Mouse (Mus musculus): ENCODE results near the gene Thsd4. TPM values are rescaled to one million over a fixed set of nuclear protein-coding genes. Genes with fewer than 3 reads are reported as not detected.

Thsd4 gene
- total and polyA plus RNA-seq, 2 experiments from 2014 or later = 4.8 to 45.0 TPM

DNA sequence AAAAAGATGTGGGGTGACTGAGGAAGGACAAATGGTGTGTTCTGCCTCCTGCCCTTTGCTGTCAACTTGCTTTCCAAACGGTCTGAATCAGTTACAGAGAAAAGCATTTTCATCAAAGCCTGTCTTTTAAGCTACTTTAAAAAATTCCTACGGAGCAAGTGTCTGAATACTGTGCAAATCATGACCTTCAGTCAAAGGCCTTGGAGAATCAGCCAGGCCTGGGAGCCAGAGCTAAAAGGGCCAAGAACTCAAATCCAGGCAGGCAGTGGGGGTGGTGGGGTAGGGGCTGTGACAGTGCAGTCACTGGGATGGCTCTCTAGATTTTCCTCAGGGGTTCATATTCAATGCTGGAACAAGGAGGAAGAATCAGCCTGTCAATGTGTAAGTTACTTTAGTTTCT, 540.7 kb downstream of the Thsd4 start:
- WGBS = 70% methylated on average over 2 of the region's 2 CpGs
- Histone ChIP-seq H3K36me3 (replicated peaks; ENCODE audit: control insufficient read depth, insufficient read depth, low read length) (no peaks in the 10 kb centered on the region; the same call in 1 of the 2 replicates), H3K9ac (replicated peaks; ENCODE audit: low read depth, low read length) (no peak overlapping the region)

DNA sequence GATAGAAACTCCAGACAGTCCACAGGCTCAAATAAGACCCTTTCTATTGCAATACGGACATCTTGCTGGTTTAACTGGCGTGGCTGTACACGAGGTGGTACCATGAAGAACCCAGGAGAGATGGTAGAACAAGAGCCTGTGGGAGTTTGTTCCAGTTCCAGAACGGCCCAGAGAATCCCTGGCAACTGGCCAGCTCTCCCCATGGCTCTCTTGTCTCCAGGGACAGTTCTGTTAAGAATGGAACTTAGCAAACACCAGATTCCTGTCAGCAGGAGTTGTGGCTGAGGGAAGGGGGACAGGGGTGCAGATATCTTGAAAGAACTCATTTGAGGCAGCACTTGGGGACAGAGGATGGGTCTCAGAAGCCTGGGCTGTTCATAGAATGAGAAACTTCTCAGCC, 550.6 kb downstream of the Thsd4 start:
- 50% methylated on average over 4 of the region's 4 CpGs for WGBS
- ATAC-seq (ENCODE audit: insufficient read depth, low read depth) = no peak
- H3K9ac ChIP-seq (replicated peaks; ENCODE audit: low read depth, low read length) = no peak overlapping the region
- H3K27me3 ChIP-seq (ENCODE audit: control insufficient read depth, insufficient read depth, low read length) = no peaks in the 10 kb centered on the region
- no peak overlapping the region for H3K4me3 ChIP-seq (ENCODE audit: low read depth, low read length)
- H3K36me3 ChIP-seq (replicated peaks; ENCODE audit: control insufficient read depth, insufficient read depth, low read length) = no peaks in the 10 kb centered on the region
- H3K27ac ChIP-seq (ENCODE audit: low read depth) = no peak overlapping the region
- no peaks in the 10 kb centered on the region for H3K9me3 ChIP-seq (replicated peaks; ENCODE audit: control insufficient read depth, low read length)
- DNase-seq (ENCODE audit: low spot score) = no peak
- H3K4me2 ChIP-seq (ENCODE audit: low read depth, low read length) = no peak overlapping the region
- H3K4me1 ChIP-seq (ENCODE audit: control insufficient read depth, insufficient read depth) = no peaks in the 10 kb centered on the region
- TF ChIP-seq CTCF (IDR thresholded peaks at IDR 0.05; ENCODE audit: low read depth) (no peak), EP300 (IDR thresholded peaks at IDR 0.05; ENCODE audit: low read depth) (no peak)

More for the DNA sequence above, 540.7 kb downstream of the Thsd4 start:
- no peak for TF ChIP-seq CTCF (IDR thresholded peaks at IDR 0.05; ENCODE audit: low read depth)
- no peak for TF ChIP-seq EP300 (IDR thresholded peaks at IDR 0.05; ENCODE audit: low read depth)
- no peak for DNase-seq (ENCODE audit: low spot score)
- ATAC-seq (ENCODE audit: insufficient read depth, low read depth) = no peak
- no peaks in the 10 kb centered on the region for H3K9me3 ChIP-seq (replicated peaks; ENCODE audit: control insufficient read depth, low read length)
- no peak overlapping the region for H3K4me2 ChIP-seq (ENCODE audit: low read depth, low read length)
- H3K27me3 ChIP-seq (ENCODE audit: control insufficient read depth, insufficient read depth, low read length) = no peaks in the 10 kb centered on the region
- no peaks in the 10 kb centered on the region for H3K4me1 ChIP-seq (ENCODE audit: control insufficient read depth, insufficient read depth)
- H3K27ac ChIP-seq (ENCODE audit: low read depth) = no peak overlapping the region
- no peak overlapping the region for H3K4me3 ChIP-seq (ENCODE audit: low read depth, low read length)

- Histone ChIP-seq H3K9ac (replicated peaks; ENCODE audit: low read depth, low read length) (no peak overlapping the region), H3K4me2 (ENCODE audit: low read depth, low read length) (no peak overlapping the region), H3K4me1 (ENCODE audit: control insufficient read depth, insufficient read depth) (peaks cover 6% of the 10 kb centered on the region), H3K4me3 (ENCODE audit: low read depth, low read length) (no peak overlapping the region), H3K27me3 (ENCODE audit: control insufficient read depth, insufficient read depth, low read length) (no peaks in the 10 kb centered on the region), H3K36me3 (replicated peaks; ENCODE audit: control insufficient read depth, insufficient read depth, low read length) (no peaks in the 10 kb centered on the region), H3K9me3 (replicated peaks; ENCODE audit: control insufficient read depth, low read length) (no peaks in the 10 kb centered on the region), H3K27ac (ENCODE audit: low read depth) (no peak overlapping the region)
- DNase-seq (ENCODE audit: low spot score) (peak; percentile 47), ATAC-seq (ENCODE audit: insufficient read depth, low read depth) (peak; percentile 77)
- TF ChIP-seq CTCF (IDR thresholded peaks at IDR 0.05; ENCODE audit: low read depth) (peak; percentile 86), EP300 (IDR thresholded peaks at IDR 0.05; ENCODE audit: low read depth) (no peak)
- 19% methylated on average over 6 of the region's 6 CpGs for WGBS
Observed at GRCm38 (mm10) chr9:59969383-59969782, 552.5 kb downstream of the Thsd4 start.

DNA sequence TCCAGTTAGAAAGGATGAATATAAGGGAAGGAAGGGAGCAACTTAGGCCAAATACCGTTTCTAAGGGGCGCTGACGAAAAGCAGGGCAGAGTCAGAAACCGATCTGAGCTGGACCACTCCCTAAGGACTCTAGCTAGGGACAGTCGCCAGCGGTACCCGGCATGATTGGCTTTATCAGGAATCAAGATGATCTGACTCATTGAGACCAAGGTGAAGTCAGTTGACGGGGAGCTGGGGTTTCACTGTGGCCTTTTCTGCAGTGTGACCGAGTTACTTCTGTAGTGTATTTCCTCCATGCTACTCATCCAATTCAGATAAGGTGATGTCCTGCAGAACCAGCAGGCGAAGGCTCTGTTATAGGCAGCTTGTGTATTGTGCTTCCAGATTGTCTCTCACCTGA, 556.8 kb downstream of the Thsd4 start:
- no peak overlapping the region for H3K4me2 ChIP-seq (ENCODE audit: low read depth, low read length)
- H3K27me3 ChIP-seq (ENCODE audit: control insufficient read depth, insufficient read depth, low read length) = no peaks in the 10 kb centered on the region
- no peaks in the 10 kb centered on the region for H3K9me3 ChIP-seq (replicated peaks; ENCODE audit: control insufficient read depth, low read length)
- peaks cover 7% of the 10 kb centered on the region for H3K4me1 ChIP-seq (ENCODE audit: control insufficient read depth, insufficient read depth)
- no peak overlapping the region for H3K9ac ChIP-seq (replicated peaks; ENCODE audit: low read depth, low read length)
- no peak overlapping the region for H3K4me3 ChIP-seq (ENCODE audit: low read depth, low read length)
- H3K36me3 ChIP-seq (replicated peaks; ENCODE audit: control insufficient read depth, insufficient read depth, low read length) = no peaks in the 10 kb centered on the region
- TF ChIP-seq CTCF (IDR thresholded peaks at IDR 0.05; ENCODE audit: low read depth) (no peak), EP300 (IDR thresholded peaks at IDR 0.05; ENCODE audit: low read depth) (no peak)
- DNase-seq (ENCODE audit: low spot score) (no peak), ATAC-seq (ENCODE audit: insufficient read depth, low read depth) (no peak)
- WGBS = 45% methylated on average over 10 of the region's 10 CpGs
- no peak overlapping the region for H3K27ac ChIP-seq (ENCODE audit: low read depth)

DNA sequence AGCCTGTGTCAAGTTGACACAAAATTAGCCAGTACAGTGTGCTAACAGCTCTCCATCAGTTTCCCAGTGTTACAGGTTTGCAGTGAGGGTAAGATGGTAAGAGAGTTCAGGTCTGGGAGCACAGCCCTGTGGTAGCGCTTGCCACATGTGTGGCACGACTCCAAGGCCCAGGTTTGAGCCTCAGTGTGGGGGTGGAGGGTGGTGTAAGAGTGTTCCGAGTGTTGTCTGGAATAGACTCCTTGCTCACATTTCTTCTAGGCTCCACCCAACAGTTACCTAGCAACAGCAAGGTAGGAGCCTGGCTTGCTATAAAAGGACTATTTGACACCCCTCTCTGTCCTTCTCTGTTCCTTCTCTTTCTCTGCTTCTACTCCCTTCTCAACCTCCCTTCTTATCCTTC, 557.5 kb downstream of the Thsd4 start:
- H3K9ac ChIP-seq (replicated peaks; ENCODE audit: low read depth, low read length) = no peak overlapping the region
- peaks cover 7% of the 10 kb centered on the region for H3K4me1 ChIP-seq (ENCODE audit: control insufficient read depth, insufficient read depth)
- H3K4me2 ChIP-seq (ENCODE audit: low read depth, low read length) = no peak overlapping the region
- TF ChIP-seq EP300 (IDR thresholded peaks at IDR 0.05; ENCODE audit: low read depth) (no peak), CTCF (IDR thresholded peaks at IDR 0.05; ENCODE audit: low read depth) (no peak)
- H3K9me3 ChIP-seq (replicated peaks; ENCODE audit: control insufficient read depth, low read length) = no peaks in the 10 kb centered on the region
- ATAC-seq (ENCODE audit: insufficient read depth, low read depth) (no peak), DNase-seq (ENCODE audit: low spot score) (no peak)
- no peak overlapping the region for H3K27ac ChIP-seq (ENCODE audit: low read depth)
- WGBS = 22% methylated on average over 3 of the region's 3 CpGs
- H3K4me3 ChIP-seq (ENCODE audit: low read depth, low read length) = no peak overlapping the region
- no peaks in the 10 kb centered on the region for H3K27me3 ChIP-seq (ENCODE audit: control insufficient read depth, insufficient read depth, low read length)
- H3K36me3 ChIP-seq (replicated peaks; ENCODE audit: control insufficient read depth, insufficient read depth, low read length) = no peaks in the 10 kb centered on the region

DNA sequence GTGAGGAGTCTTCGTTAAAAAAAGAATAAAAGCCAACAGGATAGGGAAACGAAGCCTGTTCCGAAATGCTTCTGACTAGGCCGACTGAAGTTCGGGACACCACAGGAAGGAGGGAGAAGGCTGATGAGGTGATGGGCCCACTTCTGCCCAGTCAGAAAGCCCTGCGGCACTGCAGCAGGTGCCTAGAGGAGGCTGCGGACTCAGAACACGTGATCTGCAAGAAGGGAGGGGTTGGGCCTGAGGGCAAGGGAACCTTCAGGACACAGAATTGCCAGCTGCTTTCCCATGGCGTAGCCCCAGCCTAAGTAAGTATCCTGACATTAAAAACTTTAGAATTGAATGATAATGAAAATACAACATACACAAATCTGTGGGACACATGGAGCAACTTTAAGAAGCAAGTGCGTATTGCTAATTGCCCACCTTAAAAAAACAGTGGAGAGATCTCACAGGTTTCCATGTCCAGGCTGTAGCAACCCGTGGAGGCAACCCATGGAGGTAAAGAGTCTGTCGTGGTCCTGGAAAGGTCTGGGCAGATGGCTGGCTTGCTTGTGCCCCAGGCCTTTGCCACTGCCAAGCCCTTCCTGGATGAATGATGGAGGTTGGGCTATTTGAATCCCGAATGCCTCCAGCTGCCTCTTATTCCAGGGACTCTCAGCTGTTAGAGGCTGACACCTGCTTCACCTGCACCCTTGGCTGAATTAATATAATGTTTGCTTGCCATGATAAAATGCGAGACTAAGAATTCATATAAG, 560.5 kb downstream of the Thsd4 start:
- Histone ChIP-seq H3K9me3 (replicated peaks; ENCODE audit: control insufficient read depth, low read length) (no peaks in the 10 kb centered on the region), H3K36me3 (replicated peaks; ENCODE audit: control insufficient read depth, insufficient read depth, low read length) (no peaks in the 10 kb centered on the region), H3K27me3 (ENCODE audit: control insufficient read depth, insufficient read depth, low read length) (no peaks in the 10 kb centered on the region), H3K4me3 (ENCODE audit: low read depth, low read length) (no peak overlapping the region), H3K4me1 (ENCODE audit: control insufficient read depth, insufficient read depth) (peaks cover 7% of the 10 kb centered on the region), H3K9ac (replicated peaks; ENCODE audit: low read depth, low read length) (no peak overlapping the region), H3K4me2 (ENCODE audit: low read depth, low read length) (no peak overlapping the region), H3K27ac (ENCODE audit: low read depth) (no peak overlapping the region)
- TF ChIP-seq EP300 (IDR thresholded peaks at IDR 0.05; ENCODE audit: low read depth) (no peak), CTCF (IDR thresholded peaks at IDR 0.05; ENCODE audit: low read depth) (no peak)
- ATAC-seq (ENCODE audit: insufficient read depth, low read depth) = no peak
- DNase-seq (ENCODE audit: low spot score) = no peak
- 67% methylated on average over 14 of the region's 14 CpGs for WGBS
